Mouse (Mus musculus) megakaryocyte, embryonic 14.5 days (primary cell): ENCODE measurements around the gene Fads3.

ENCODE experiments used
- FLI1 ChIP-seq: IDR thresholded peaks from 2 replicates; pipeline ENCODE4 v1.6.1; 2012; ENCODE audit warnings: low read length, inconsistent platforms, mixed read lengths
- GATA1 ChIP-seq: IDR thresholded peaks from 3 replicates; pipeline ENCODE4 v1.6.1; 2012; ENCODE audit warnings: mixed read lengths, low read length, inconsistent platforms, borderline replicate concordance

DNA sequence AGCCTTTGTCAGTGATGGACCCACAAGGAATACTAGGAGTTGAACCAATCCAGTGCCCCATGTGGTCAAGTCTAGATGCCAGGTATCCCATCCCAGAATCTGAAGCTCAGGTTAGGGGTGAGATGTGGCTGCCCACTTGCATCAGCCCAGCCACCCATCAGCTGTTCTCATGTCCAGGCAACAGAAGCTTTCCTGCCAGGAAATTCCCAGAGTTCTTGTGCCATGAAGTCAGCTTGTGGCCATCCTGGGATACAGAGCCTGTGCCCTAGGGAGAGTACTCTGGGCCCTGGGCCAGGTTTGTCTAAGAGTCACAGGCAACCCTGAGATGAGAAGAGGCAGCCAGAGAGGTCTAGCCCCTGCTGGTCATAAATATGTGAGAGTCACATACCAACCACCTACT lies 2.3 kb downstream of the Fads3 start:
- no peak for TF ChIP-seq GATA1
- no peak for TF ChIP-seq FLI1
